Mouse (Mus musculus) hindbrain, embryonic 12.5 days (tissue): ENCODE data around the gene Cp. TPM values are rescaled to one million over a fixed set of nuclear protein-coding genes. Genes with fewer than 3 reads are reported as not detected.
"Not testable (repeated sequence)": the region's sequence is repeated elsewhere in the genome, so short reads cannot be mapped to it uniquely, and the experiment has no call there.

ENCODE experiments used
- ATAC-seq: fragments of 200-750 bp; cut with Nextera tagmentation; 2 replicates; pipeline ENCODE4 v1.8.0; 2017; ENCODE audit warnings: moderate TSS enrichment; ENCODE audit not compliant: low FRiP score
- H3K27ac ChIP-seq: fragments of 300-500 bp; sonication (generic); 2 replicates; pipeline ENCODE4 v1.5.1; 2016; ENCODE audit warnings: mild to moderate bottlenecking
- H3K27me3 ChIP-seq: fragments of 300-500 bp; sonication (generic); 2 replicates; pipeline ENCODE4 v1.6.1; 2016; ENCODE audit warnings: mild to moderate bottlenecking
- H3K36me3 ChIP-seq: fragments of 300-500 bp; sonication (generic); 2 replicates; pipeline ENCODE4 v1.6.1; 2016; ENCODE audit warnings: mild to moderate bottlenecking
- H3K4me1 ChIP-seq: fragments of 300-500 bp; sonication (generic); 2 replicates; pipeline ENCODE4 v1.6.1; 2016
- H3K4me2 ChIP-seq: fragments of 300-500 bp; sonication (generic); replicated peaks from 2 replicates; pipeline ENCODE4 v1.6.1; 2016; ENCODE audit warnings: mild to moderate bottlenecking
- H3K4me3 ChIP-seq: fragments of 300-500 bp; sonication (generic); 2 replicates; pipeline ENCODE4 v1.5.1; 2016; ENCODE audit warnings: mild to moderate bottlenecking
- H3K9ac ChIP-seq: fragments of 300-500 bp; sonication (generic); 2 replicates; pipeline ENCODE4 v1.6.1; 2016; ENCODE audit warnings: mild to moderate bottlenecking, moderate library complexity
- H3K9me3 ChIP-seq: fragments of 300-500 bp; sonication (generic); replicated peaks from 2 replicates; pipeline ENCODE4 v1.6.1; 2016; ENCODE audit warnings: mild to moderate bottlenecking
- WGBS: fragments of 180-500 bp; shearing (Covaris S2); methylation state at CpG from one replicate; pipeline ENCODE4 v1.1.7; 2016; 5-methylcytosine and 5-hydroxymethylcytosine counted together
- polyA plus RNA-seq: library from polyadenylated mRNA; unstranded; fragments of >200 nt; fragmentation: Nextera tagmentation; extraction: Ambion mirVana; gene quantifications from 2 replicates; pipeline ENCODE4 v1.2.1, GENCODE M21; 2016

Gene Cp
- polyA plus RNA-seq, 1 experiment from 2014 or later, result 5.6 TPM

DNA sequence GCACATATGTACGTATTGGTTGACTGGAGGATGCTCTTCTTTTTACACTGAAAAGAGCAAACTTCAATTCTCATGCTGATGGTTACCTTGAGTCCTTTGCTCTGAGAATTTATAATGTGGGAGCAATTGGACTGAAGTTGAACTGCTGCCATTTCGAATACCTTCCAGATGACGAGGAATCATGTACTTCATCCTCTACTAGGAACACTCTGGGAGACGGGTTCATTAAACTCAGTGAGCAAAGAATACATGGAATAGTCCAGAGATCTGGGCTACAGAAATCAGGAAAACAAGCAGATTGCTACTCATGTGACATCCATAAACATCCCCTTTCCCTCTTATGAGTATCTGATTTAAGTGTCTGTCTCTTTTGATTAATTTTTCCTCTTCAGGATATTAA, 79.2 kb downstream of the Cp start:
- no peak overlapping the region for H3K4me2 ChIP-seq
- WGBS, result 83% methylated on average over 4 of the region's 4 CpGs

DNA sequence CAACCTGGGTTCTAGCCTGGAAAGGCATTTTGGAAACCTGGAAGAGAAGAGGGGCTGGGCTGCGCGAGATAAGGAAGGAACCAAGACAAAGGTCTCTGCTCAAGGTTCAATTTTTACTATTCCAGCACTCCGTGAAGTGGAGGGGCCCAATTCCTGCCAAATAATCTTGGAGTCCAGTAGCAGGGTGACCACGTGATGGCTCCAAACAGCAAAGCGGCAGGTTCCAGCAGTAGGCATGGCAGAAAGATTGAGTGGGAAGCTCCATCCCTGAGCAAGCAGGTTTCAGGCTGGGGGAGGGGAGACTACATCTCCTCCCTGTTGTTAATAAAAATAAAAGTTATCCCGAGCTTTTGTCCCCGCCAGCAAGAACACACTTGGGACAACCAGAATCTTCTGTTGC, 84.6 kb downstream of the Cp start:
- 86% methylated on average over 7 of the region's 7 CpGs for WGBS
- not testable (repeated sequence) for H3K27me3 ChIP-seq, H3K4me1 ChIP-seq, H3K9me3 ChIP-seq, H3K27ac ChIP-seq, ATAC-seq, H3K4me2 ChIP-seq, H3K9ac ChIP-seq, H3K4me3 ChIP-seq, H3K36me3 ChIP-seq

More for the DNA sequence above, 79.2 kb downstream of the Cp start:
- Histone ChIP-seq H3K9ac (no peak overlapping the region), H3K4me1 (peaks cover 8% of the 10 kb centered on the region), H3K36me3 (no peaks in the 10 kb centered on the region), H3K4me3 (no peak overlapping the region), H3K27ac (no peak overlapping the region), H3K9me3 (no peaks in the 10 kb centered on the region), H3K27me3 (no peaks in the 10 kb centered on the region)
- ATAC-seq, result no peak

DNA sequence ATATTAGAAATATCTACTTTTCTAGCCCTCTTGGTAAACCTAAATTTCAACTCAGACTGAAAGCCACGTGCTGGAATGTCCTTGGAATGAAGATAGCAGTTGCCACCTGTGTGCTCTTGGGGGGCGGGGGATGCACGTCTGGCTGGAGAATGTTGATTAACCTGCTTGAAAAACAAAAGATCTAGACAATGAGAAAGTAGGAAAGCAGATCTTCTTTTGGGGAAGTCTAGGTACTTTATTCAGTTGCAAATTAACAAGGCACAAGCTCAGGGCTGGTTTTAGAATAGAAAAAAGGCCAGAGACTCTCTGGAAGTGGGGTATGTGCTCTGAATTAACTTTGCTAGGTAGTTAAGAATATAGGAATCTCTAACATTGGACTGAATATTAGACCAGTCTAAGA, 87.9 kb downstream of the Cp start:
- WGBS, result 67% methylated on average over 3 of the region's 3 CpGs
- H3K4me3 ChIP-seq, H3K9me3 ChIP-seq: not testable (repeated sequence)

DNA sequence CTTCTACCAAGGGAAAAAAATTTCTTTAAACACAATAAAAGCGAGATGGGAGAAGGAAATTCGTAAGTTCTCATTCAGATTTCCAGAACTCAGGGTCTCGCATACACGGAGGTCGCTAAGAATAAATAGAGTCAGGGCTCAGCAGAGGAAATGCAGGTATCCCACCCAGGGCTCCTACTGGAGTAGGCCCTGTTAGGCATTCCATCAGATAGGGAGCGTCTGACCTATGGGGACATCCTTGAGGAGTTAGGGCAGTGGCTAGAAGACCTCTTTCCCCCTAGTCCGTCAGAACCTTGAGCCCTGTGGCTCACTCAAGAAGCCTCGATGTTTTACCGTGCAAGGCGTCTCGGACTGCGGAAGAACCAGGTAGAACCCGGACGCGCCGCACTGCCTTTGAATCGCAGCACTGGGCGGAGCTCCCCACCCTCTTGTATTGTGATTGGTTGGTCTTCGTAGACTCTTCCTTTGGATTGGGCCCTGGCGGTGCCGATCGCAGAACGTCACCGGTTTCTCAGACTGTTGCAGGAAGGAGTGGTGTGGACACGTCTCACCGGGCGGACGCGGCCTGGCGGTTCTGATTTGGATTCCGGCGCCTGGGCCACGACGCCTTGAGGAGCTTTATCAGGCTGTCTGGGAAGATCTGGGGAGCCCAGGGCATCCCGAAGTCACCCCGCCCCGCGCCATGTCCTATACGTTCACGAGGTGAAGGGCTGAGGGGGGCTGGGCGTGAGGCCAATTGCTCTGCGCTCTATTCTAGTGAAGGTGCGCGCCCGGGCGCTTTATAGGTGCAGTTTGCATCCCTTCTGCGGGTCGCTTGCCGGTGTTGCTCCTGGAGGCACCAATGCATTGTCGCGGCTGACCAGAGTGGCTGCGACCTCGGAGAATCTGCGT, 100.7 kb downstream of the Cp start, which contains the start of gene Hltf:
TSS of gene Hltf (plus strand) at position 506 of the 891 bp plus-strand sequence.
- H3K4me3 ChIP-seq, result peak within 1 kb of the TSS; percentile 81
- peak; percentile 100 for ATAC-seq
- H3K27ac ChIP-seq, result peak within 1 kb of the TSS; percentile 83
- no peaks in the 10 kb centered on the region for H3K9me3 ChIP-seq
- H3K9ac ChIP-seq, result peak within 1 kb of the TSS; percentile 74
- peak within 1 kb of the TSS; percentile 61 for H3K4me2 ChIP-seq
- under 1% methylated on average over 52 of the region's 54 CpGs for WGBS
- H3K4me1 ChIP-seq, result peaks cover 9% of the 10 kb centered on the region; the same call in 1 of the 2 replicates
- H3K27me3 ChIP-seq, result no peaks in the 10 kb centered on the region
- peaks cover 4% of the 10 kb centered on the region for H3K36me3 ChIP-seq

More for the DNA sequence above, 87.9 kb downstream of the Cp start:
- not testable (repeated sequence) for H3K9ac ChIP-seq, H3K4me1 ChIP-seq, H3K27ac ChIP-seq, H3K27me3 ChIP-seq, ATAC-seq, H3K4me2 ChIP-seq, H3K36me3 ChIP-seq

DNA sequence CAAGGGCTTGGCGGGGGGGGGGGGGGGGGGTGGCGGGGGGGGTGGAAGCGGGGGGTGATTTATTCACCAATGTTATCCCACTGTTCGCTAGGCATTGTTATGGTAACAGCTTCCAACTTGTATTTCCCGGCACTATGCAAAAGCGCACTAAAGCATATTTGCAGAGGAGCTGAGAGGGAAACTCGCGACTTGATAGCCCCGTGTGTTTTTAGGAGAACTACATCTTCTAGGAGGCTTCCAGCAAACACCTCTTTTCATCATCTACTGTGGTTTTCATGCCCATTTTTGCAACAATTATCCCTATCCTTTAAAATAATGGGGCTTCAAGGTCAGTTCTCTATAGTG, 101.3 kb downstream of the Cp start:
- no peaks in the 10 kb centered on the region for H3K27me3 ChIP-seq
- H3K9me3 ChIP-seq, result no peaks in the 10 kb centered on the region
- peak overlapping the region; percentile 74 for H3K9ac ChIP-seq
- WGBS, result 0% methylated on average over 7 of the region's 9 CpGs
- H3K36me3 ChIP-seq, result peaks cover 4% of the 10 kb centered on the region
- peak overlapping the region; percentile 61 for H3K4me2 ChIP-seq
- ATAC-seq, result no peak
- H3K4me3 ChIP-seq, result peak overlapping the region; percentile 81
- H3K27ac ChIP-seq, result peak overlapping the region; percentile 83
- H3K4me1 ChIP-seq, result peaks cover 9% of the 10 kb centered on the region; the same call in 1 of the 2 replicates

Other genes starting within 250 kb of the Cp start
- gene Hps3, start 78.3 kb downstream of the Cp start, polyA plus RNA-seq, result 13.6 and 14.0 TPM in 2 replicates
- 22.4 and 24.4 TPM in 2 replicates for gene Hltf, start 100.8 kb downstream of the Cp start, polyA plus RNA-seq
- 26.4 and 27.7 TPM in 2 replicates for gene Gyg, start 198.3 kb downstream of the Cp start, polyA plus RNA-seq